8 mouse cellular contexts compared by ENCODE assay signal in the genomic region with DNA sequence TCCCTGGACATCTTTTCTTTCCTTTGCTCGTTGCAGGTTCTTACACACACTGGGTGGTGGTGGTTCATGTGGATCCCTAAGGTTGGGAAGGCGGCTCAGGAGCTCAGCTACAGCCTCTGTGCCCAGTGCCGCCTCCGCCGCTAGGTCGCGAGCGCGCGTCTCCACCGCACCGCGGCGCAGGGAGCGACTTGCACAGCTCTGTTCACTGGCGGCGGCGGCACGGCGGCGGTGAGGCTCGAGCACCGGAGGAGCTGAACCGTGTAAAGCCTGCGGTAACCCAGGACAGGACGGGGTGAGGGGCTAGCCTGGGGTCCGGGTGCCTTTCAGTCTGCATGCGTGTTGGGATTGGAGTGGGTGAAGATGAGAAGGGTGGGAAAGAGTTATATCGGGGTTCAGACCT. TPM values are rescaled to one million over a fixed set of nuclear protein-coding genes. Genes with fewer than 3 reads are reported as not detected.
A peak's percentile ranks its signal among the peaks of the same experiment; 100 is the strongest.
DNase-seq lines count a peak whose midpoint lies in the region; ATAC-seq and TF ChIP-seq lines count a peak whose summit lies in the region.

Gene Mrap2 (plus strand): TSS at position 201 of the 400 bp plus-strand sequence.

- peak; percentile 36 to 49 for DNase-seq in heart, adult 2 months
- DNase-seq in heart, adult 8-10 months (ENCODE audit: low spot score), result no peak
- DNase-seq in embryonic facial prominence, embryonic 11.5 days (ENCODE audit: low spot score), result peak; percentile 81
- peak; percentile 70 for DNase-seq in kidney, postnatal 10 days
- DNase-seq in liver, result peak; percentile 37
- peak; percentile 66 for DNase-seq in urinary bladder, postnatal 14 days (ENCODE audit: low spot score)

- intact Hi-C loops in heart, adult 2 months (cut with DNase I), result no loop called here

- peak; percentile 54 for TF ChIP-seq CTCF in heart, adult 2 months (IDR thresholded peaks at IDR 0.05)

- WGBS in heart, adult 2 months, result 3% methylated on average over 29 of the region's 29 CpGs
- WGBS in embryonic facial prominence, embryonic 11.5 days, result 2% methylated on average over 29 of the region's 29 CpGs
- 4% methylated on average over 29 of the region's 29 CpGs for WGBS in heart, embryonic 15.5 days
- WGBS in neural tube, embryonic 12.5 days, result under 1% methylated on average over 29 of the region's 29 CpGs

- H3K27me3 ChIP-seq in heart, adult 2 months (ENCODE audit: control insufficient read depth, insufficient read depth, low read length), result peaks cover 8% of the 10 kb centered on the region
- peaks cover 24% of the 10 kb centered on the region for H3K27me3 ChIP-seq in embryonic facial prominence, embryonic 11.5 days (ENCODE audit: control insufficient read depth, insufficient read depth, low read length)
- H3K27me3 ChIP-seq in heart, embryonic 15.5 days, result peaks cover 42% of the 10 kb centered on the region
- H3K27me3 ChIP-seq in neural tube, embryonic 12.5 days (replicated peaks), result peaks cover 33% of the 10 kb centered on the region

- no peaks in the 10 kb centered on the region for H3K79me2 ChIP-seq in heart, adult 2 months (replicated peaks; ENCODE audit: control insufficient read depth, insufficient read depth, low read length)

- ATAC-seq in embryonic facial prominence, embryonic 11.5 days (replicated peaks; ENCODE audit: insufficient number of reproducible peaks, low FRiP score, low TSS enrichment, low read depth), result peak; percentile 87
- peak; percentile 59 for ATAC-seq in heart, embryonic 15.5 days (replicated peaks; ENCODE audit: insufficient number of reproducible peaks, insufficient read depth, low FRiP score, low read depth)
- peak; percentile 91 for ATAC-seq in neural tube, embryonic 12.5 days (ENCODE audit: low FRiP score, low read depth)

- H3K9me3 ChIP-seq in embryonic facial prominence, embryonic 11.5 days (replicated peaks; ENCODE audit: control insufficient read depth, low read length), result no peaks in the 10 kb centered on the region
- no peaks in the 10 kb centered on the region for H3K9me3 ChIP-seq in heart, embryonic 15.5 days (replicated peaks)
- H3K9me3 ChIP-seq in neural tube, embryonic 12.5 days, result no peaks in the 10 kb centered on the region

- peak within 1 kb of the TSS; percentile 64 for H3K4me2 ChIP-seq in embryonic facial prominence, embryonic 11.5 days (ENCODE audit: low read depth, low read length)
- peak within 1 kb of the TSS; percentile 75 for H3K4me2 ChIP-seq in heart, embryonic 15.5 days
- peak within 1 kb of the TSS; percentile 65 for H3K4me2 ChIP-seq in neural tube, embryonic 12.5 days (replicated peaks)

- peak within 1 kb of the TSS; percentile 30 for H3K4me3 ChIP-seq in heart, adult 2 months
- H3K4me3 ChIP-seq in embryonic facial prominence, embryonic 11.5 days (ENCODE audit: low read depth, low read length), result peak within 1 kb of the TSS; percentile 28
- peak within 1 kb of the TSS; percentile 39 for H3K4me3 ChIP-seq in heart, embryonic 15.5 days
- H3K4me3 ChIP-seq in neural tube, embryonic 12.5 days, result peak within 1 kb of the TSS; percentile 32

- no peak within 1 kb of the TSS for H3K27ac ChIP-seq in heart, adult 2 months
- H3K27ac ChIP-seq in embryonic facial prominence, embryonic 11.5 days (replicated peaks; ENCODE audit: low read depth, low read length), result no peak within 1 kb of the TSS
- H3K27ac ChIP-seq in heart, embryonic 15.5 days, result no peak within 1 kb of the TSS
- no peak within 1 kb of the TSS for H3K27ac ChIP-seq in neural tube, embryonic 12.5 days

- H3K9ac ChIP-seq in heart, adult 2 months (ENCODE audit: low read depth, low read length), result no peak within 1 kb of the TSS
- H3K9ac ChIP-seq in embryonic facial prominence, embryonic 11.5 days (replicated peaks; ENCODE audit: low read length), result 0 out of 2 replicates have a peak within 1 kb of the TSS, but pooled peaks have one; percentile 5
- no peak within 1 kb of the TSS; the same call in 1 of the 2 replicates for H3K9ac ChIP-seq in heart, embryonic 15.5 days
- H3K9ac ChIP-seq in neural tube, embryonic 12.5 days, result no peak within 1 kb of the TSS

- H3K36me3 ChIP-seq in heart, adult 2 months (ENCODE audit: control insufficient read depth, insufficient read depth, low read length), result no peaks in the 10 kb centered on the region
- H3K36me3 ChIP-seq in embryonic facial prominence, embryonic 11.5 days (replicated peaks; ENCODE audit: control insufficient read depth, insufficient read depth, low read depth, low read length), result no peaks in the 10 kb centered on the region
- H3K36me3 ChIP-seq in heart, embryonic 15.5 days, result no peaks in the 10 kb centered on the region
- no peaks in the 10 kb centered on the region for H3K36me3 ChIP-seq in neural tube, embryonic 12.5 days

- TF ChIP-seq EP300 in heart, adult 2 months (IDR thresholded peaks at IDR 0.05; ENCODE audit: insufficient read depth, low read depth, low read length), result no peak

- no peak for TF ChIP-seq POLR2A in heart, adult 2 months (IDR thresholded peaks at IDR 0.05; ENCODE audit: insufficient read depth, low read depth, low read length)

- no peaks in the 10 kb centered on the region for H3K4me1 ChIP-seq in heart, adult 2 months (ENCODE audit: control insufficient read depth, insufficient read depth, low read length)
- H3K4me1 ChIP-seq in embryonic facial prominence, embryonic 11.5 days (ENCODE audit: control insufficient read depth, insufficient read depth, low read length), result 0 out of 2 replicates have a peak, but pooled peaks cover 3% of the 10 kb centered on the region
- peaks cover 15% of the 10 kb centered on the region for H3K4me1 ChIP-seq in heart, embryonic 15.5 days (replicated peaks)
- H3K4me1 ChIP-seq in neural tube, embryonic 12.5 days, result peaks cover 12% of the 10 kb centered on the region; the same call in 1 of the 2 replicates

RNA-seq across cellular contexts. Expression of gene Mrap2, which starts in this region (rescaled TPM):
- total RNA-seq in heart, adult 2 months (2021), result 1 to 10 TPM; 2.0 to 4.5 TPM
- 0.06 and 0.09 TPM in 2 replicates for polyA plus RNA-seq in heart, adult 2 months (2012; rRNA removed)
- total RNA-seq in heart, adult 8-10 months (2022), result 1 to 10 TPM; 2.1 to 2.6 (median 2.2) TPM
- not detected in 2 replicates for polyA plus RNA-seq in embryonic facial prominence, embryonic 11.5 days (2014; fragmentation: Nextera tagmentation; extraction: Ambion mirVana)
- polyA plus RNA-seq in heart, embryonic 15.5 days (2015; fragmentation: Nextera tagmentation; extraction: Ambion mirVana), result 0.09 TPM in 1 of 2 replicates, not detected in the other
- 0.30 and 0.41 TPM in 2 replicates for polyA plus RNA-seq in neural tube, embryonic 12.5 days (2016; fragmentation: Nextera tagmentation; extraction: Ambion mirVana)

Comparison
In these comparisons a context has a peak if more than half of its experiments do, and no peak if none do; other contexts are left out.
1. Peak in DNase-seq, ATAC-seq, H3K4me3 ChIP-seq, H3K9ac ChIP-seq and H3K4me2 ChIP-seq in embryonic facial prominence, embryonic 11.5 days; RNA of the gene not detected or under 1 TPM.
2. Peak in ATAC-seq, H3K4me3 ChIP-seq and H3K4me2 ChIP-seq in heart, embryonic 15.5 days; RNA of the gene not detected or under 1 TPM.
3. Peak in ATAC-seq, H3K4me3 ChIP-seq and H3K4me2 ChIP-seq in neural tube, embryonic 12.5 days; RNA of the gene not detected or under 1 TPM.